Mouse (Mus musculus): ENCODE measurements around the gene Rel. TPM values are rescaled to one million over a fixed set of nuclear protein-coding genes. Genes with fewer than 3 reads are reported as not detected.
A peak's percentile ranks its signal among the peaks of the same experiment; 100 is the strongest.
"Not testable (repeated sequence)": the region's sequence is repeated elsewhere in the genome, so short reads cannot be mapped to it uniquely, and the experiment has no call there.

Gene Rel
- polyA plus RNA-seq, 1 experiment from 2014 or later: 1.2 TPM

DNA sequence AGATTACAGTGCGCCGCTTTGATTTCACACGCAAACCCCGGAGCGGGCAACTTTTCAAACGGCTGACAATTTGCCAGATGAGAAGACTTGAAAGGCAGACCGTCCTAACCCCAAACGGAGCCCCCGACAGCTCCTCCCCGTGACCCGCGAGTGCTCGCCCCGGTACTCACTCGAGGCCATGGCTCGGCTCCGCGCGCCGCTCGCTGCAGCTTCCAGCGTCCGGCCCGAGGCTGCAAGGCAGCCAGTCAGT is 335 bp downstream of the Rel start:
- peak overlapping the region; percentile 95 for H3K27ac ChIP-seq
- peak overlapping the region; percentile 79 for H3K4me3 ChIP-seq
- no peaks in the 10 kb centered on the region for H3K36me3 ChIP-seq
- WGBS: under 1% methylated on average over 24 of the region's 24 CpGs
- DNase-seq (ENCODE audit: low spot score): no peak
- H3K4me1 ChIP-seq: peaks cover 5% of the 10 kb centered on the region; the same call in 1 of the 2 replicates
- H3K9me3 ChIP-seq: no peaks in the 10 kb centered on the region
- no peaks in the 10 kb centered on the region for H3K27me3 ChIP-seq (ENCODE audit: insufficient read depth, poor library complexity, severe bottlenecking)

DNA sequence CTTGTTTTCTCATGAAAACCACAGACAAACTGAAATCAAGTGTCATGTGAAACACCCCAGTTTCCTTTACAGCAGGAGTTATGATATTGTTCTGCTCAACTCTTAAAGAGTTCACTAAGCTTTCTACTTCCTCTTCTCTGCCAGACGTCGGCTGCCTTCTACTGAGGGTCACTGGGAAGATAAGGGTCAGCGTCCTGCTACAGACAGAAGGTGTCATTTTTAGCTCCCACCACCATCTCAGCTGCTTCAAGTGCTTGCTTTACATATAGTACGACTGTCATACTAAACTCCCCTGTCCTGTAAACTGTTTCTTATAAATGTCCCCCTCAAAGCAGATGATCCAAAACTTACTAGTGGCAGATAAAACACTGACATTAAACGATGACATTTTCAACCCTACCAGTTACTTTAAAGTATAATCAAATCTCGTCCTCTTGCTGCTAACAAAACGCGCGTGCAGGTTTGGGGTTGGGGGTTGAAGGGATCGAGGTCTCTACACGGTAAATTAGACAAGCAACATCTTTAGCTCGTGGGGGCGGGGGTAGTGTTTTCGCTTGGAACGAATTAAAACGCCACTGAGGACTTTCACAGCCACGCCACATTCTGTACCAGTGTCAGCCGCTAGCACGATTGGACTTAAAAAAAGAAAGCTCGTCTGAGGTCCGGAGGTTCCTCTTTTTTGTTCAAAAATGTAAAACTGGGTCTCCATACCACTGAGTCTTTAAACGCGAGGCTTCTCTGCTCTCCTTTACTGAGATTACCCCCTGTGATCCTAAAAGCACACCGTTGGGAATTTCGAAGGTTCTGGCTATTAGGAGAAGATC is 872 bp downstream of the Rel start:
- H3K9me3 ChIP-seq: no peaks in the 10 kb centered on the region
- H3K27me3 ChIP-seq (ENCODE audit: insufficient read depth, poor library complexity, severe bottlenecking): no peaks in the 10 kb centered on the region
- H3K27ac ChIP-seq: peak overlapping the region; percentile 95
- H3K4me1 ChIP-seq: peaks cover 5% of the 10 kb centered on the region; the same call in 1 of the 2 replicates
- DNase-seq (ENCODE audit: low spot score): peak; percentile 75
- under 1% methylated on average over 25 of the region's 25 CpGs for WGBS
- peak overlapping the region; percentile 79 for H3K4me3 ChIP-seq
- no peaks in the 10 kb centered on the region for H3K36me3 ChIP-seq

DNA sequence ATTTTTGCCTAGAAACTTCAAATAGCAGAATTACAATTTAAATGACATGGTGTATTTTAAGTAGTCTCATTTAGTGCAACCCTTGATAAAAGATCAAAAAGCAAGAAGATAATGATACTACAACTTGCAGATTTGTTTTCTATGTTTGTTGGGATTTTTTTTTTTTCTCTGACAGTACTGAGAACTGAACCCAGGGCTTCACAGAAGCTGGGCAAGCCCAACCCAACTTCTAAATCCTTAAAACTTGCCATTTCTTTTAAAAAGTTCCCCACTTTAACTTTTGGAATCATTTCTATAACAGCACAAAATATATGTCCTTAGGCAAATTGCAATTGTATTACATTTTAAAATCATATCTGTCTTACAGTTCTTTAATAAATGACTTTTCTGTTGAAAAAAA is 1.7 kb downstream of the Rel start:
- Histone ChIP-seq H3K4me3 (peak overlapping the region; percentile 79), H3K36me3 (no peaks in the 10 kb centered on the region), H3K4me1 (peaks cover 5% of the 10 kb centered on the region; the same call in 1 of the 2 replicates), H3K27ac (no peak overlapping the region), H3K27me3 (ENCODE audit: insufficient read depth, poor library complexity, severe bottlenecking) (no peaks in the 10 kb centered on the region), H3K9me3 (no peaks in the 10 kb centered on the region)
- DNase-seq (ENCODE audit: low spot score): no peak

DNA sequence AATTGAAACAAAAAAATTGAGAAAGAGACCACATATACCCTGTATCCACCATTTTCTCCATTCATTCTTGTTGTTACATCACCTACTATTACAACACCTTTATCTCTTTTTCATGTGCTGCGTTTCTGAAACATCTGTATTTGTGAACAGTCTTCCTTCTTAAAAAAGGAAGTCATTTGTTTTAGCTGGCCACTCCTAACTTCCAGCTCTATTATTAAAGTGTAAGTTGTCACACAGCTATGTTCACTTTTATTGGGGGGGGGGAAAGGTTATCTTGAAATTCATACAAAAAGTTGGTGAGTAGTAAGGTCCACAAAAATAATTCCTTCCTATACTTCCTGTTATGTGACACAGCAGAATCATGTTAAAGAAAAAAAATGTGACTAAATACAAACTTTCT is 2.8 kb downstream of the Rel start:
- DNase-seq (ENCODE audit: low spot score): no peak
- no peaks in the 10 kb centered on the region for H3K36me3 ChIP-seq
- H3K9me3 ChIP-seq: no peaks in the 10 kb centered on the region

DNA sequence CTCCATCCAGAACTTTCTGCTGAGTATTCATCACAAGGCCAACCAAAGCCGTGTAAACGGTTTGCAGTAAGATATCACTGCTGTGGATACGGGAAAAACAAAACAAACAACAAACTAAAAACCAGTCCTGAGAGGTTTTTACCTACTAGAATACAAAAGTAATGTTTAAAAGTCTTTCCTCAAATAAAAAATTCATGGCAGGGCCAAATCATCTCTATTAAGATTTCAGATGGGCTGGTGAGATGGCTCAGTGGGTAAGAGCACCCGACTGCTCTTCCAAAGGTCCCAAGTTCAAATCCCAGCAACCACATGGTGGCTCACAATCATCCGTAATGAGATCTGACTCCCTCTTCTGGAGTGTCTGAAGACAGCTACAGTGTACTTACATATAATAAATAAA is 3.4 kb downstream of the Rel start:
- H3K4me1 ChIP-seq; H3K9me3 ChIP-seq; H3K27me3 ChIP-seq (ENCODE audit: insufficient read depth, poor library complexity, severe bottlenecking); H3K4me3 ChIP-seq; H3K36me3 ChIP-seq; DNase-seq (ENCODE audit: low spot score); H3K27ac ChIP-seq: not testable (repeated sequence)
- WGBS: 79% methylated on average over 5 of the region's 5 CpGs

More for the DNA sequence above, 2.8 kb downstream of the Rel start:
- H3K4me3 ChIP-seq: no peak overlapping the region
- H3K27ac ChIP-seq: no peak overlapping the region
- 63% methylated on average over 1 of the region's 1 CpGs for WGBS
- H3K27me3 ChIP-seq (ENCODE audit: insufficient read depth, poor library complexity, severe bottlenecking): no peaks in the 10 kb centered on the region
- peaks cover 5% of the 10 kb centered on the region; the same call in 1 of the 2 replicates for H3K4me1 ChIP-seq

DNA sequence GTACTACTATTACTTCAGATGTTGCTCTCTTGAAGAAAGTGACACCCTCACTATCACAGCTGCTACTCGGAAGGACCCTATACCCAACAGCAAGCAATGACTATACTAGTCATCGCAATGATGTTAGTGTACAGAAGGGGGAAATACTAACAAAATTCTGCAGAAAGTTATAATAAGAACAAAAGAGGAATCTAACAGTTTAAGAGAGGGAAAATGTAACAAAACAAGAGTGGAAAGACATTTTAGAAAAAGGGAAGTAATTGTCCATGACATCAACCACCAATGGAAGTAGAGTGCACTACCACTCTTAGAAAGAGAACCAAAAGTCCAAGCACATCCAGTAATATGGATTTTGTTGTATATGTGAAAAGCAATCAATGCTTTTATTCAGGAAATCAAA is 8.1 kb downstream of the Rel start:
- H3K27me3 ChIP-seq (ENCODE audit: insufficient read depth, poor library complexity, severe bottlenecking): no peaks in the 10 kb centered on the region
- H3K9me3 ChIP-seq: no peaks in the 10 kb centered on the region
- DNase-seq (ENCODE audit: low spot score): no peak
- peaks cover 3% of the 10 kb centered on the region; the same call in 1 of the 2 replicates for H3K36me3 ChIP-seq
- no peak overlapping the region for H3K27ac ChIP-seq
- no peak overlapping the region for H3K4me3 ChIP-seq
- H3K4me1 ChIP-seq: no peaks in the 10 kb centered on the region
- 95% methylated on average over 2 of the region's 2 CpGs for WGBS

DNA sequence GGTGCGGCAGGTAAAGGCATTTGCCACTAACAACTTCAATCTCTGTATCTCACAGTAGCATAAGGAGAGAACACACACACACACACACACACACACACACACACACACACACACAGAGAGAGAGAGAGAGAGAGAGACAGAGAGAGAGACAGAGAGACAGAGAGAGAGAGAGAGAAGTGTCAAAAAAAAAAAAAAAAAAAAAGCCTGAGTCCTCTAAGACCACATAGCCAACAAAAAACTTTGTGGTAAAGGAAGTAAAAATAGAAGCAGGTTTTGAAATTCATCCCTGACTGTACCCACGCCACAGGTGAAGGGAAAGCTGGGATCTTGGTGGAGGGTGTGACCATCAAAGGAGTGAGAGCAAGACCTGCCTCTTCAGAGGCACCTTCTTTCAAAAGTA is 12.6 kb downstream of the Rel start:
- Histone ChIP-seq H3K36me3 (peaks cover 3% of the 10 kb centered on the region; the same call in 1 of the 2 replicates), H3K4me1 (no peaks in the 10 kb centered on the region), H3K4me3 (no peak overlapping the region), H3K27ac (no peak overlapping the region), H3K9me3 (no peaks in the 10 kb centered on the region), H3K27me3 (ENCODE audit: insufficient read depth, poor library complexity, severe bottlenecking) (no peaks in the 10 kb centered on the region)
- WGBS: 68% methylated on average over 2 of the region's 2 CpGs
- DNase-seq (ENCODE audit: low spot score): no peak

DNA sequence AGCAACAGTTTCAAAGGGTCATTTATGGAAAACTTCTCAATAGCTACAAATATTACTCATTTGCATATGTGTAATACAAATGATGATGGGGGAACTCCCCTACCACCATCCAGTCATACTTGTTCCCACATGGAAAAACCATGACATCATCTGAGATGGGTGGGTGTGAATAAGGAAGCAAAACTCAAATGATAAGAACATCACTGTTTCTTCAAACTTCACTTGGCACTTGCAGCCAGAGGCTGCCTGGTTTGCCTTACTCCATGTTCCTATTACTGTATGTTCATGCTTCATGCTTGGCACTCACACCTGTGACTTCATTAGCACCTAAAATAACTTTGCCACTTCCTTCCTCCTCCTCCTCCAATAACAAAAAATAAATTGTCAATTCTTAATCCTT is 16.4 kb downstream of the Rel start:
- Histone ChIP-seq H3K27me3 (ENCODE audit: insufficient read depth, poor library complexity, severe bottlenecking) (no peaks in the 10 kb centered on the region), H3K27ac (no peak overlapping the region), H3K36me3 (no peaks in the 10 kb centered on the region), H3K4me1 (no peaks in the 10 kb centered on the region), H3K9me3 (no peaks in the 10 kb centered on the region), H3K4me3 (no peak overlapping the region)
- DNase-seq (ENCODE audit: low spot score): no peak

DNA sequence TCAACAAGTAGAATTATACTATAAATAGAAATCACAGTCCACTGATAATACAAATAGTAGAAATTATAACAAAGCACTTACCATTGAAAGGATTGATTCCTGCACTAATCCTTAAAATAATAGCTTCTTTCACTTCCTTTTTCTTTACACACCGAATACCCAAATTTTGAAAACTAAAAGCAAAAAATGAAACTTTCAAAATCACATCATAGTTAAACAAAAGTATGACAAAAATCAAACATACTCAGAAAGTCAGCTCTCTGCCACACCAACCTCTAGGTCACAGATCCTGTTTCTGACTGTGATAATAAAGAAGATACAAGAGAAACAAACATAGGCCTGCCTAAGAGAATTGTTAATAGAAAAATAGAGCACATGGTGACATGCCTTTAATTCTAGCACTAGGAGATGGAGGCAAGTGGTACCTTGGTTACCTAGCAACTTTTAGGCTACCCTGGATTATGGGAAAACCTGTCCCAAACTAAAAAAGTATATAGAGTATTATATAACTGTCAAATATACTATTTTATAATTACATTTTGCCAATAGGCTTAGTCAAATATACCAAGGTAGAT is 17.5 kb downstream of the Rel start:
- DNase-seq (ENCODE audit: low spot score): no peak
- Histone ChIP-seq H3K9me3 (no peaks in the 10 kb centered on the region), H3K36me3 (no peaks in the 10 kb centered on the region), H3K27me3 (ENCODE audit: insufficient read depth, poor library complexity, severe bottlenecking) (no peaks in the 10 kb centered on the region), H3K4me3 (no peak overlapping the region), H3K4me1 (no peaks in the 10 kb centered on the region), H3K27ac (no peak overlapping the region)
- WGBS: 91% methylated on average over 1 of the region's 1 CpGs

DNA sequence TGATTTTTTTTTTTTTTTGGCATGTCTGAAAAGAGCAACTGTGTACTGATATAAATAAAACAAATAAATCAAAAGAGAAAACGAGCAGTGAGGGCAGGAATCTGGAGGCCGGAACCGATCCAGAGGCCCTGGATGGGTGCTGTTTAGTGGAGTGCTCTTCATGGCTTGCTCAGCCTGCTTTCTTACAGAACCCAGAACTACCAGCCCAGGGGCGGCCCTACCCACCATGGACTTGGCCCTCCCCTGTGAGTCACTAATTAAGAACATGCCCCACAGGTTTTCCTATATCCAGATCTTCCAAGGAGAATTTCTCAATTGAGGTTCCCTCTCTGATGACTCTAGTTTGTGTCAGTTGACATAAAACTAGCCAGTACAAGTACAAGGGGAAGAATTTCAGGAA is 24.7 kb downstream of the Rel start:
- no peak for DNase-seq (ENCODE audit: low spot score)
- WGBS: 74% methylated on average over 4 of the region's 4 CpGs

DNA sequence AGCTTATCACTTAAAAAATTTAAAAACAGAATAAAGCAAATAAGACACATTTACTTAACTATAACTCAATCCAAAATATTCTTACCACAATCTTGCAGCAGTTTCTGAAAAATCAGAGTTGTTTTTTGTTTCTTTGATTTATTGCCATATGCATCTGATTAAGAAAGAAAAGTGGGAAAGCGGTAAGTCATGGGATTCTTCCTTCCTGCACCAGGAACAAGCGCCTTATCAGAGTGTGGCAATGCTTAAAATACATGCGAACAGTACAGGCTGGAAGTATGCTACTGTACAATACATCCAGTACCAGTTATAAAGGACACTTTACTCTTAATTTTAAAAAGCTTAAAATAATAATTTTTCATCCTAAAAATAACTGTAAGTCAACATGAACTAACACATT is 26.4 kb downstream of the Rel start:
- H3K27ac ChIP-seq: no peak overlapping the region
- no peaks in the 10 kb centered on the region for H3K4me1 ChIP-seq
- H3K36me3 ChIP-seq: peaks cover 7% of the 10 kb centered on the region; the same call in 1 of the 2 replicates
- no peaks in the 10 kb centered on the region for H3K27me3 ChIP-seq (ENCODE audit: insufficient read depth, poor library complexity, severe bottlenecking)
- 76% methylated on average over 3 of the region's 3 CpGs for WGBS
- H3K9me3 ChIP-seq: no peaks in the 10 kb centered on the region
- no peak for DNase-seq (ENCODE audit: low spot score)
- H3K4me3 ChIP-seq: no peak overlapping the region

More for the DNA sequence above, 24.7 kb downstream of the Rel start:
- no peak overlapping the region for H3K4me3 ChIP-seq
- H3K36me3 ChIP-seq: peaks cover 7% of the 10 kb centered on the region; the same call in 1 of the 2 replicates
- H3K27ac ChIP-seq: no peak overlapping the region
- H3K27me3 ChIP-seq (ENCODE audit: insufficient read depth, poor library complexity, severe bottlenecking): no peaks in the 10 kb centered on the region
- no peaks in the 10 kb centered on the region for H3K9me3 ChIP-seq
- no peaks in the 10 kb centered on the region for H3K4me1 ChIP-seq

DNA sequence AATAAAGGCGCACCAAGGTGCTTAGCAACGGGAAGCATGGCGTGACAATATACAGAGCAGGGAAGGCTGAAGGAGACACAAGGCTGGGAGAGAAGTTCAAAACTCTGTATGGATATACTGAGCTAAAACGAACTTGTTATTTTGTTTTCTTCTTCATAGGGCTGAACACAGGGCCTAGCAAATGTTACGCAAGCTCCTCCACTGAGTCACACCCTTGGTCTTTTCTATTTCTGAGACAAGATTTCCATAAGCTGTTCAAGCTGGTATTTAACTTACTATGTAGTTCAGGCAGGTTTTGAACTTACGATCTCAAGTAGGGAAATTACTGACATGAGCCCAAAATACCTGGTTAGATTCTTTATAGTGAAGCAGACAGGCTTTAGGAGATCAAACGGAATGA is 29.4 kb downstream of the Rel start:
- Histone ChIP-seq H3K9me3 (no peaks in the 10 kb centered on the region), H3K27me3 (ENCODE audit: insufficient read depth, poor library complexity, severe bottlenecking) (no peaks in the 10 kb centered on the region), H3K27ac (no peak overlapping the region), H3K4me1 (no peaks in the 10 kb centered on the region), H3K4me3 (no peak overlapping the region), H3K36me3 (peaks cover 7% of the 10 kb centered on the region; the same call in 1 of the 2 replicates)
- 91% methylated on average over 7 of the region's 7 CpGs for WGBS
- DNase-seq (ENCODE audit: low spot score): no peak

DNA sequence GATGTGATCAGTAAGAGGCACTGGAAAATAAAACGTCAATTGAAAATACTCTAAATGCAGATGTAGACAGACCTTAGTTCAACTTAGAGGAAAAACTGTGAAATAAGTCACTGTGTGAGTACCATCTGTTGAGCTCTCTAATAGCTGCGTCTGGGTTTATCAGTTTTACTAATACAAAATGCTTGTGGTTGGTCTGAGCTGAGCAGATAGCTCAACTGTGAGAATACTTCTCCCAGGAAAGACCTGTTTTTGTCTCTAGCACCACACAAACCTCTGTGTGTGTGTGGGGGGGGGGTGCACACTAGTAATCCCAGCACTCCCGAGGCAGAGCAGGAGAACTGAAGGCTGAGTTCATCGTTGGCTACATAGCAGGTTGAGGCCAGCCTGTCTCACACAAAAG is 29.9 kb downstream of the Rel start:
- H3K36me3 ChIP-seq: peaks cover 7% of the 10 kb centered on the region; the same call in 1 of the 2 replicates
- WGBS: 77% methylated on average over 4 of the region's 4 CpGs
- no peak overlapping the region for H3K4me3 ChIP-seq
- no peak overlapping the region for H3K27ac ChIP-seq
- DNase-seq (ENCODE audit: low spot score): no peak
- no peaks in the 10 kb centered on the region for H3K4me1 ChIP-seq
- H3K9me3 ChIP-seq: no peaks in the 10 kb centered on the region
- H3K27me3 ChIP-seq (ENCODE audit: insufficient read depth, poor library complexity, severe bottlenecking): no peaks in the 10 kb centered on the region

Data from heart, embryonic 10.5 days (tissue).